Mouse (Mus musculus): ENCODE results near the gene Kat7. TPM values are rescaled to one million over a fixed set of nuclear protein-coding genes. Genes with fewer than 3 reads are reported as not detected.

Gene Kat7
- total and polyA plus RNA-seq, 3 experiments, result 19.8 to 28.6 (median 25.9) TPM

DNA sequence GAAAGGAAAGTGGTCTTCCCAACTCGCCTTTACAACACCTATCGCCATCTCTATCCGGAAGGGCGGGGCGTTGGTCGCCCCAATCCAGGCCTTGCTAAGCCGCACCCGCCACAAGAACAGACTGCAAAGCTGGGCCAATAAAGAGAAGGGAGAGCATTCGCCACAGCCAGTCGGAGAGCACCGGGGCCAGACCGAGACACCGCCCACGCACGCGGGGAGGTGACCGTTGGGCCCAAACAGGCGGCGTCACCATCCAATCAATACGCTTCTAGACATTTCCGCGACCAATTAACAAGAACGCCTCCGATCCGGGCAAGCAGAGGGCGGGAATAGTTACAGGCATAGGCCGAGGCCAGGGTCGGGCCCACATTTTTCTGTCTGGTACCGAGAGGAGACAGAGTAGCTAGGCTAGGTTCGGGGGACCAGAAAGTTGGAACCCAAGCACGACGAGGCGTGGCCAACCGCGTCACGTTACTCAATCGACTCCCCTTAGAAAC is 488 bp downstream of the Kat7 start:
- intact Hi-C loops (cut with DNase I), result loop anchor here (2.0 to 5.0 kb wide), 3 partner anchors 27 to 75 kb away; partner anchors contain the start of genes Fam117a and Slc35b1
- WGBS, result under 1% methylated on average over 37 of the region's 37 CpGs
- Histone ChIP-seq H3K4me3 (peak overlapping the region; percentile 98), H3K79me2 (replicated peaks; ENCODE audit: control insufficient read depth, insufficient read depth, low read length) (peaks cover 3% of the 10 kb centered on the region; the same call in 1 of the 2 replicates), H3K27ac (peak overlapping the region; percentile 99), H3K4me1 (ENCODE audit: control insufficient read depth, insufficient read depth, low read length) (peaks cover 4% of the 10 kb centered on the region), H3K36me3 (ENCODE audit: control insufficient read depth, insufficient read depth, low read length) (peaks cover 2% of the 10 kb centered on the region), H3K27me3 (ENCODE audit: control insufficient read depth, insufficient read depth, low read length) (no peaks in the 10 kb centered on the region), H3K9ac (ENCODE audit: low read depth, low read length) (peak overlapping the region; percentile 94)
- DNase-seq, result peak; percentile 93 to 99
- TF ChIP-seq EP300 (IDR thresholded peaks at IDR 0.05; ENCODE audit: insufficient read depth, low read depth, low read length) (no peak), CTCF (IDR thresholded peaks at IDR 0.05) (no peak), POLR2A (IDR thresholded peaks at IDR 0.05; ENCODE audit: insufficient read depth, low read depth, low read length) (peak; percentile 92)

DNA sequence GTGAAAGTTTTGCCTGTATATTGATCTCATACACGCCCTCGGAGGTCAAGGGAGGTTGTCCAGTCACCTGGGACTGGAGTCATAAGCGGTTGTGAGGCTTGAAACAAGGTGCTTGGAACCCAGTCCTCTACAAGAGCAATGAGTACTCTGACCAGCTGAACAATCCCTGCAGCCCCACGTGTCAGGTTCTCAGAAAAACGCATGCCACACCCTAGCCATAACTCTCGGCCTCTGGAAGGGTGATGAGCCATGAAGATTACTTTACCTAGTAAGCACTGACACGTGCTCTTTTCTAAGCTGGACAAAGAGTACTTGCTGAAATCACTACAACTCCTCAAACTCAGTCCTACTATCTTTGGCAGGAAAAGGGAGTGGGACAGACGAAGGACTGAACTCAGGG is 2.5 kb downstream of the Kat7 start:
- 53% methylated on average over 8 of the region's 8 CpGs for WGBS
- H3K9ac ChIP-seq (ENCODE audit: low read depth, low read length), result no peak overlapping the region
- peaks cover 3% of the 10 kb centered on the region; the same call in 1 of the 2 replicates for H3K79me2 ChIP-seq (replicated peaks; ENCODE audit: control insufficient read depth, insufficient read depth, low read length)
- no peak for DNase-seq
- H3K4me3 ChIP-seq, result no peak overlapping the region
- TF ChIP-seq POLR2A (IDR thresholded peaks at IDR 0.05; ENCODE audit: insufficient read depth, low read depth, low read length) (no peak), EP300 (IDR thresholded peaks at IDR 0.05; ENCODE audit: insufficient read depth, low read depth, low read length) (no peak), CTCF (IDR thresholded peaks at IDR 0.05) (no peak)
- H3K4me1 ChIP-seq (ENCODE audit: control insufficient read depth, insufficient read depth, low read length), result peaks cover 4% of the 10 kb centered on the region
- no peaks in the 10 kb centered on the region for H3K27me3 ChIP-seq (ENCODE audit: control insufficient read depth, insufficient read depth, low read length)
- H3K36me3 ChIP-seq (ENCODE audit: control insufficient read depth, insufficient read depth, low read length), result peaks cover 6% of the 10 kb centered on the region
- intact Hi-C loops (cut with DNase I), result no loop called here
- no peak overlapping the region for H3K27ac ChIP-seq

DNA sequence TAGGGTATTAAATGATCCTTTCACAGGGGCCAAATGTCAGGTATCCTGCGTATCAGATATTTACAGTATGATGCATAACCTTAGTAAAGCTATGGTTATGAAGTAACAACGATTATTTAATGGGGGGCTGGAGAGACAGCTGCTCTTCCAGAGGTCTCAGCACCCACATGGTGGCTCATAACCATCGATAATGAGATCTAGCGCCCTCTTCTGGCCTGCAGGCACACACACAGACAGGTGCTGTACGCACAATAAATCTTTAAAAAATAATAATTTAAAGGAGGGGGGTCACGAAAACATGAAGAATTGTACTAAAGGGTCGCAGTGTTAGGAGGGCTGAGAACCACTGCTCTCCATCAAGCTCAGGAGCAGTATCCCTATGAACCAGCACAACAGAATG is 4.4 kb downstream of the Kat7 start:
- no peaks in the 10 kb centered on the region for H3K27me3 ChIP-seq (ENCODE audit: control insufficient read depth, insufficient read depth, low read length)
- H3K27ac ChIP-seq, result no peak overlapping the region
- peaks cover 3% of the 10 kb centered on the region; the same call in 1 of the 2 replicates for H3K79me2 ChIP-seq (replicated peaks; ENCODE audit: control insufficient read depth, insufficient read depth, low read length)
- peaks cover 2% of the 10 kb centered on the region for H3K4me1 ChIP-seq (ENCODE audit: control insufficient read depth, insufficient read depth, low read length)
- no peak for DNase-seq
- peaks cover 9% of the 10 kb centered on the region for H3K36me3 ChIP-seq (ENCODE audit: control insufficient read depth, insufficient read depth, low read length)
- H3K4me3 ChIP-seq, result no peak overlapping the region
- H3K9ac ChIP-seq (ENCODE audit: low read depth, low read length), result no peak overlapping the region
- WGBS, result 91% methylated on average over 7 of the region's 7 CpGs
- intact Hi-C loops (cut with DNase I), result no loop called here
- TF ChIP-seq CTCF (IDR thresholded peaks at IDR 0.05) (peak; percentile 48), EP300 (IDR thresholded peaks at IDR 0.05; ENCODE audit: insufficient read depth, low read depth, low read length) (no peak), POLR2A (IDR thresholded peaks at IDR 0.05; ENCODE audit: insufficient read depth, low read depth, low read length) (no peak)

DNA sequence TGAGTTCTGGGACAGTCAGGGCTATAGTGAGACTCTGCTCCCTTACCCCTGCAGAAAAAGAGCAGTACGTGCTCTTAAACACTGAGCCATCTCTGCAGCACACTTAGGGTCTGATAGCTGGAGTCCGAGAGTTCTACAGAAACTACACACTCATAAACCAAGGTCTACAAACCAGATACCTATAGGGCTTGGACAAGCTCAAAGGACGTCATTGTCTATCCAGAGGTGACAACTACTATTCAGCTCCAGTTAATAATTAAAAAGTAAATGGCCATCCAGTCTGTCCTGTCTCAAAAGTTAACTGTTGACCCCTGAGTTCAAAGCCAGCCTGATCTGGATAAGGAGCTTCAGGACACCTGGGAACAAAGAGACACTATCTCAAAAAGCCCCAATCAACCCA is 8.3 kb downstream of the Kat7 start:
- Histone ChIP-seq H3K27me3 (ENCODE audit: control insufficient read depth, insufficient read depth, low read length) (no peaks in the 10 kb centered on the region), H3K79me2 (replicated peaks; ENCODE audit: control insufficient read depth, insufficient read depth, low read length) (peaks cover 3% of the 10 kb centered on the region), H3K36me3 (ENCODE audit: control insufficient read depth, insufficient read depth, low read length) (peaks cover 9% of the 10 kb centered on the region), H3K9ac (ENCODE audit: low read depth, low read length) (no peak overlapping the region), H3K27ac (no peak overlapping the region), H3K4me3 (no peak overlapping the region), H3K4me1 (ENCODE audit: control insufficient read depth, insufficient read depth, low read length) (no peaks in the 10 kb centered on the region; the same call in 1 of the 2 replicates)
- no peak for DNase-seq
- TF ChIP-seq POLR2A (IDR thresholded peaks at IDR 0.05; ENCODE audit: insufficient read depth, low read depth, low read length), result no peak
- no peak for TF ChIP-seq EP300 (IDR thresholded peaks at IDR 0.05; ENCODE audit: insufficient read depth, low read depth, low read length)
- TF ChIP-seq CTCF (IDR thresholded peaks at IDR 0.05), result no peak
- WGBS, result 88% methylated on average over 3 of the region's 3 CpGs
- intact Hi-C loops (cut with DNase I), result loop anchor here (5.0 kb wide), 1 partner anchor 184 kb away; no protein-coding TSS in a partner anchor

DNA sequence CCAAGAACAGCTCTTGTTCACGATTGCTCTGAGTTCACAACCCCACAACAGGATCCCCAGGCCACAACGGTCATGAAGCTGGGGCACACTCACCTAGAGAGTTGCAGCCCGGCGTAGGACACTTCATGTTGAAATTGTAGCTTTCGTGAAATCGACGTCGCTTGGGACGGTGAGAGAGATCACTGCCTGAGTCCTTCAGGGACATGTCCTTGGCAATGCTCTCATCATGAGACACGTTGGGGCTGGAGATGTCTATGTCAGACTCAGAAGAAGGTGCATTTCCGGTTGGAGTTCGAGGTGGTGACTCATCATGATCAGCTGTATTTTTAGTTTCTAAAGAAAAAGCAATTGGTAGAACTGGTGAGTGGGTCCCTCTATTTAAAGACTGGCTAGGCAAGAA is 10.2 kb downstream of the Kat7 start:
- no peak for DNase-seq
- intact Hi-C loops (cut with DNase I), result loop anchor here (5.0 kb wide), 1 partner anchor 183 kb away; no protein-coding TSS in a partner anchor
- Histone ChIP-seq H3K79me2 (replicated peaks; ENCODE audit: control insufficient read depth, insufficient read depth, low read length) (peaks cover 2% of the 10 kb centered on the region; the same call in 1 of the 2 replicates), H3K4me1 (ENCODE audit: control insufficient read depth, insufficient read depth, low read length) (no peaks in the 10 kb centered on the region), H3K36me3 (ENCODE audit: control insufficient read depth, insufficient read depth, low read length) (peaks cover 8% of the 10 kb centered on the region), H3K27ac (no peak overlapping the region), H3K9ac (ENCODE audit: low read depth, low read length) (no peak overlapping the region), H3K4me3 (no peak overlapping the region), H3K27me3 (ENCODE audit: control insufficient read depth, insufficient read depth, low read length) (no peaks in the 10 kb centered on the region)
- TF ChIP-seq POLR2A (IDR thresholded peaks at IDR 0.05; ENCODE audit: insufficient read depth, low read depth, low read length) (no peak), EP300 (IDR thresholded peaks at IDR 0.05; ENCODE audit: insufficient read depth, low read depth, low read length) (no peak), CTCF (IDR thresholded peaks at IDR 0.05) (no peak)
- WGBS, result 65% methylated on average over 12 of the region's 12 CpGs

DNA sequence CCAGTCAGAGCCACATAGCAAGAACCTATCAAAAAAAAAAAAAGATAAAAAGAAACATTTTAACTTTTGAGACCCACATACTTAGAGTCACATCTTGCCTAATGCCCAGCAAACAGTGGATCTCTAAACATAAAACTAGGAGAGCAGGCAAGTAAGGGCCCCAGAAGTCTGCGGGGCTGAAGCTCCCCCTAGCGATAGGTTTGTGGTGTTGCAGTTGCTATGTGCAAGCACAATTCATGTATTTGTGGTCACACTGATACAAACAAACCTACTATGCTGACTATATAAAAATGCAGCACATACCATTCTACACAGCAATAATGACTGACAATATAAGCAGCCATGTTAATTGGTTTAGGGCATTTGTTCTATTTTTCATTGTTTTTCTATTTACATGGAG is 11.9 kb downstream of the Kat7 start:
- 8% methylated on average over 2 of the region's 2 CpGs for WGBS
- Histone ChIP-seq H3K4me3 (no peak overlapping the region), H3K79me2 (replicated peaks; ENCODE audit: control insufficient read depth, insufficient read depth, low read length) (peaks cover 2% of the 10 kb centered on the region; the same call in 1 of the 2 replicates), H3K27ac (no peak overlapping the region), H3K4me1 (ENCODE audit: control insufficient read depth, insufficient read depth, low read length) (0 out of 2 replicates have a peak, but pooled peaks cover 1% of the 10 kb centered on the region), H3K27me3 (ENCODE audit: control insufficient read depth, insufficient read depth, low read length) (no peaks in the 10 kb centered on the region), H3K9ac (ENCODE audit: low read depth, low read length) (no peak overlapping the region), H3K36me3 (ENCODE audit: control insufficient read depth, insufficient read depth, low read length) (peaks cover 12% of the 10 kb centered on the region)
- peak in 1 of 2 experiments; percentile 26 for DNase-seq
- TF ChIP-seq POLR2A (IDR thresholded peaks at IDR 0.05; ENCODE audit: insufficient read depth, low read depth, low read length), result no peak
- TF ChIP-seq CTCF (IDR thresholded peaks at IDR 0.05), result peak; percentile 91
- peak; percentile 64; the same call in 1 of the 2 replicates for TF ChIP-seq EP300 (IDR thresholded peaks at IDR 0.05; ENCODE audit: insufficient read depth, low read depth, low read length)
- intact Hi-C loops (cut with DNase I), result loop anchor here (1.0 kb wide), 1 partner anchor 39 kb away; no protein-coding TSS in a partner anchor

Measured in heart, adult 2 months (tissue).